Mouse (Mus musculus) forebrain, postnatal 0 days (tissue): ENCODE measurements around the gene Hes1. TPM values are rescaled to one million over a fixed set of nuclear protein-coding genes. Genes with fewer than 3 reads are reported as not detected.
A peak's percentile ranks its signal among the peaks of the same experiment; 100 is the strongest.

Experiments
- ATAC-seq: fragments of 200-750 bp; cut with Nextera tagmentation; 2 replicates; pipeline ENCODE4 v1.8.0; 2017; ENCODE audit warnings: mild to moderate bottlenecking, moderate library complexity
- DNase-seq: peaks from one replicate; pipeline ENCODE4 v3.0.0-alpha.2; 2015
- H3K27ac ChIP-seq: fragments of 300-500 bp; sonication (generic); 2 replicates; pipeline ENCODE4 v1.5.1; 2014; ENCODE audit warnings: low read depth, mild to moderate bottlenecking, antibody characterized with exemption, low read length, moderate library complexity, mixed read lengths
- H3K27me3 ChIP-seq: fragments of 300-500 bp; sonication (generic); 2 replicates; pipeline ENCODE4 v1.6.1; 2014; ENCODE audit warnings: mild to moderate bottlenecking, low read length, mixed read lengths; ENCODE audit not compliant: insufficient read depth
- H3K36me3 ChIP-seq: fragments of 300-500 bp; sonication (generic); 2 replicates; pipeline ENCODE4 v1.6.1; 2014; ENCODE audit warnings: mild to moderate bottlenecking, moderate library complexity; ENCODE audit not compliant: insufficient read depth
- H3K4me1 ChIP-seq: fragments of 300-500 bp; sonication (generic); 2 replicates; pipeline ENCODE4 v1.6.1; 2014; ENCODE audit warnings: antibody characterized with exemption; ENCODE audit not compliant: insufficient read depth
- H3K4me2 ChIP-seq: fragments of 300-500 bp; sonication (generic); 2 replicates; pipeline ENCODE4 v1.6.1; 2014; ENCODE audit warnings: low read depth, mild to moderate bottlenecking, moderate library complexity
- H3K4me3 ChIP-seq: fragments of 300-500 bp; sonication (generic); 2 replicates; pipeline ENCODE4 v1.5.1; 2014; ENCODE audit warnings: low read depth, low read length, mixed read lengths
- H3K9ac ChIP-seq: fragments of 300-500 bp; sonication (generic); 2 replicates; pipeline ENCODE4 v1.6.1; 2014; ENCODE audit warnings: mild to moderate bottlenecking
- H3K9me3 ChIP-seq: fragments of 300-500 bp; sonication (generic); 2 replicates; pipeline ENCODE4 v1.6.1; 2016; ENCODE audit warnings: low read length
- CTCF ChIP-seq: sonication (generic); IDR thresholded peaks from 2 replicates; pipeline ENCODE4 v1.5.1; 2016; ENCODE audit warnings: antibody characterized with exemption, control low read depth, low read depth
- WGBS: fragments of 180-500 bp; shearing (Covaris S2); extraction: QIAGEN DNeasy Blood & Tissue Kit; methylation state at CpG from one replicate; pipeline ENCODE4 v1.1.7; 2014; 5-methylcytosine and 5-hydroxymethylcytosine counted together
- polyA plus RNA-seq: library from polyadenylated mRNA; unstranded; fragments of >200 nt; fragmentation: Nextera tagmentation; extraction: Ambion mirVana; gene quantifications from 2 replicates; pipeline ENCODE4 v1.2.1, GENCODE M21; 2015
- total RNA-seq: library from RNA; depleted of rRNA; stranded (reverse); fragments of >200 nt; gene quantifications from 2 replicates; pipeline ENCODE4 v1.2.3, GENCODE M21; 2014; rRNA removed

The Hes1 gene
- total RNA-seq = 6.9 and 11.2 TPM in 2 replicates
- polyA plus RNA-seq = 11.2 and 13.1 TPM in 2 replicates

- peaks cover 15% of the 10 kb centered on the region for H3K4me1 ChIP-seq
- peak within 1 kb of the TSS; percentile 74 for H3K27ac ChIP-seq
- under 1% methylated on average over 32 of the region's 57 CpGs for WGBS
- H3K4me2 ChIP-seq = peak within 1 kb of the TSS; percentile 100
- ATAC-seq (peak; percentile 72), DNase-seq (peak; percentile 84)
- peak within 1 kb of the TSS; percentile 58 for H3K9ac ChIP-seq
- TF ChIP-seq CTCF = no peak
- H3K9me3 ChIP-seq = no peaks in the 10 kb centered on the region
- peaks cover 24% of the 10 kb centered on the region for H3K27me3 ChIP-seq
- no peaks in the 10 kb centered on the region for H3K36me3 ChIP-seq
- H3K4me3 ChIP-seq = peak within 1 kb of the TSS; percentile 55
Observed at GRCm38 (mm10) chr16:30063984-30064453, at the start of gene Hes1. TSS of gene Hes1 (plus strand) at chr16:30064384.

GRCm38 (mm10) chr16:30016064-30016463 lies 48.1 kb upstream of the Hes1 start:
- no peak overlapping the region for H3K4me3 ChIP-seq
- peaks cover 6% of the 10 kb centered on the region; the same call in 1 of the 2 replicates for H3K27me3 ChIP-seq
- H3K9ac ChIP-seq = no peak overlapping the region
- H3K4me1 ChIP-seq = 0 out of 2 replicates have a peak, but pooled peaks cover 2% of the 10 kb centered on the region
- H3K36me3 ChIP-seq = no peaks in the 10 kb centered on the region
- H3K9me3 ChIP-seq = no peaks in the 10 kb centered on the region
- DNase-seq = no peak
- no peak overlapping the region for H3K27ac ChIP-seq
- ATAC-seq = no peak
- no peak overlapping the region for H3K4me2 ChIP-seq
- no peak for TF ChIP-seq CTCF
- 30% methylated on average over 3 of the region's 3 CpGs for WGBS

- peak; percentile 17; the same call in 1 of the 2 replicates for ATAC-seq
- no peak overlapping the region for H3K27ac ChIP-seq
- H3K9me3 ChIP-seq = no peaks in the 10 kb centered on the region
- H3K4me3 ChIP-seq = no peak overlapping the region
- H3K4me1 ChIP-seq = 0 out of 2 replicates have a peak, but pooled peaks cover 2% of the 10 kb centered on the region
- no peak overlapping the region for H3K9ac ChIP-seq
- DNase-seq = no peak
- no peaks in the 10 kb centered on the region for H3K36me3 ChIP-seq
- WGBS = 13% methylated on average over 13 of the region's 13 CpGs
- H3K27me3 ChIP-seq = peaks cover 6% of the 10 kb centered on the region; the same call in 1 of the 2 replicates
- no peak overlapping the region for H3K4me2 ChIP-seq
- TF ChIP-seq CTCF = no peak
Observed at GRCm38 (mm10) chr16:30020124-30020523, 44.1 kb upstream of the Hes1 start.

- no peak for TF ChIP-seq CTCF
- Histone ChIP-seq H3K4me2 (peak overlapping the region; percentile 16; the same call in 1 of the 2 replicates), H3K27ac (no peak overlapping the region), H3K9me3 (no peaks in the 10 kb centered on the region), H3K4me3 (no peak overlapping the region), H3K27me3 (peaks cover 6% of the 10 kb centered on the region; the same call in 1 of the 2 replicates), H3K9ac (no peak overlapping the region), H3K4me1 (0 out of 2 replicates have a peak, but pooled peaks cover 2% of the 10 kb centered on the region), H3K36me3 (no peaks in the 10 kb centered on the region)
- ATAC-seq (no peak), DNase-seq (no peak)
- whole genome bisulfite sequencing = 30% methylated on average over 6 of the region's 6 CpGs
Observed at GRCm38 (mm10) chr16:30022352-30022751, 41.8 kb upstream of the Hes1 start.

GRCm38 (mm10) chr16:30022890-30023797 lies 41.0 kb upstream of the Hes1 start:
- H3K4me1 ChIP-seq = 0 out of 2 replicates have a peak, but pooled peaks cover 2% of the 10 kb centered on the region
- no peak for TF ChIP-seq CTCF
- H3K4me2 ChIP-seq = peak overlapping the region; percentile 16
- no peaks in the 10 kb centered on the region for H3K9me3 ChIP-seq
- WGBS = 23% methylated on average over 16 of the region's 16 CpGs
- DNase-seq (peak; percentile 73), ATAC-seq (peak; percentile 80)
- no peak overlapping the region for H3K27ac ChIP-seq
- H3K27me3 ChIP-seq = peaks cover 6% of the 10 kb centered on the region; the same call in 1 of the 2 replicates
- H3K36me3 ChIP-seq = no peaks in the 10 kb centered on the region
- no peak overlapping the region for H3K9ac ChIP-seq
- no peak overlapping the region for H3K4me3 ChIP-seq

- H3K9me3 ChIP-seq = no peaks in the 10 kb centered on the region
- peaks cover 3% of the 10 kb centered on the region; the same call in 1 of the 2 replicates for H3K27me3 ChIP-seq
- no peak for DNase-seq
- H3K4me2 ChIP-seq = no peak overlapping the region
- WGBS = 72% methylated on average over 9 of the region's 9 CpGs
- no peak overlapping the region for H3K9ac ChIP-seq
- no peak overlapping the region for H3K27ac ChIP-seq
- no peaks in the 10 kb centered on the region for H3K36me3 ChIP-seq
- H3K4me3 ChIP-seq = no peak overlapping the region
- TF ChIP-seq CTCF = no peak
- no peak for ATAC-seq
- 0 out of 2 replicates have a peak, but pooled peaks cover 2% of the 10 kb centered on the region for H3K4me1 ChIP-seq
Observed at GRCm38 (mm10) chr16:30024681-30025262, 39.4 kb upstream of the Hes1 start.

- Histone ChIP-seq H3K27me3 (no peaks in the 10 kb centered on the region), H3K4me3 (no peak overlapping the region), H3K4me2 (no peak overlapping the region), H3K9ac (no peak overlapping the region), H3K27ac (no peak overlapping the region), H3K9me3 (no peaks in the 10 kb centered on the region), H3K36me3 (no peaks in the 10 kb centered on the region), H3K4me1 (no peaks in the 10 kb centered on the region)
- no peak for TF ChIP-seq CTCF
- ATAC-seq = no peak
- DNase-seq = no peak
- 22% methylated on average over 6 of the region's 6 CpGs for WGBS
Observed at GRCm38 (mm10) chr16:30028184-30028583, 36.0 kb upstream of the Hes1 start.
